Mouse (Mus musculus): Measurements from ENCODE around the gene Slain1.

GRCm38 (mm10) chr14:103652524-103652923 lies 2.5 kb downstream of the Slain1 start:
- no peak for TF ChIP-seq POLR2A (IDR thresholded peaks at IDR 0.05; ENCODE audit: borderline replicate concordance, insufficient read depth, low read length)
- no peak for TF ChIP-seq CTCF (IDR thresholded peaks at IDR 0.05; ENCODE audit: borderline replicate concordance, insufficient read depth, low read depth, low read length)
